Mouse (Mus musculus) testis, adult 2 months (tissue): ENCODE measurements around the gene Zfp719.

ENCODE experiments used
- CTCF ChIP-seq: fragments of 200-500 bp; IDR thresholded peaks from 2 replicates; pipeline ENCODE4 v1.5.1; 2012; ENCODE audit warnings: low read depth, mild to moderate bottlenecking, inconsistent platforms, low read length, moderate library complexity; ENCODE audit not compliant: control insufficient read depth, insufficient read depth, insufficient replicate concordance
- POLR2A ChIP-seq: fragments of 200-500 bp; IDR thresholded peaks from 2 replicates; pipeline ENCODE4 v1.6.1; 2012; ENCODE audit warnings: low read depth, mild to moderate bottlenecking, inconsistent platforms, low read length, moderate library complexity; ENCODE audit not compliant: control insufficient read depth

GRCm38 (mm10) chr7:43642587-43642986 lies 63.2 kb downstream of the Zfp719 start:
- TF ChIP-seq POLR2A (no peak), CTCF (no peak)
